Mouse (Mus musculus): ENCODE data around the gene Zfp106. TPM values are rescaled to one million over a fixed set of nuclear protein-coding genes. Genes with fewer than 3 reads are reported as not detected.

Gene Zfp106
- polyA plus RNA-seq, 1 experiment from 2014 or later, result 46.6 TPM

GRCm38 (mm10) chr2:120501136-120501918, 62.3 kb downstream of the Zfp106 start:
- no peaks in the 10 kb centered on the region for H3K9me3 ChIP-seq (replicated peaks)
- no peak overlapping the region for H3K4me2 ChIP-seq (replicated peaks)
- H3K27me3 ChIP-seq, result no peaks in the 10 kb centered on the region
- H3K9ac ChIP-seq, result no peak overlapping the region
- H3K4me1 ChIP-seq, result peaks cover 12% of the 10 kb centered on the region; the same call in 1 of the 2 replicates
- no peak for ATAC-seq (ENCODE audit: insufficient number of reproducible peaks, low FRiP score, low TSS enrichment, low read depth)
- no peak overlapping the region for H3K27ac ChIP-seq (replicated peaks)
- H3K4me3 ChIP-seq (replicated peaks), result no peak overlapping the region
- H3K36me3 ChIP-seq, result peaks cover 24% of the 10 kb centered on the region
- WGBS, result 44% methylated on average over 17 of the region's 17 CpGs

GRCm38 (mm10) chr2:120499971-120500471, 63.6 kb downstream of the Zfp106 start:
- ATAC-seq (ENCODE audit: insufficient number of reproducible peaks, low FRiP score, low TSS enrichment, low read depth), result no peak
- H3K9me3 ChIP-seq (replicated peaks), result no peaks in the 10 kb centered on the region
- no peak overlapping the region for H3K27ac ChIP-seq (replicated peaks)
- no peak overlapping the region for H3K4me2 ChIP-seq (replicated peaks)
- H3K4me3 ChIP-seq (replicated peaks), result no peak overlapping the region
- H3K9ac ChIP-seq, result no peak overlapping the region
- peaks cover 12% of the 10 kb centered on the region; the same call in 1 of the 2 replicates for H3K4me1 ChIP-seq
- no peaks in the 10 kb centered on the region for H3K27me3 ChIP-seq
- WGBS, result 58% methylated on average over 6 of the region's 6 CpGs
- H3K36me3 ChIP-seq, result peaks cover 12% of the 10 kb centered on the region; the same call in 1 of the 2 replicates

GRCm38 (mm10) chr2:120496511-120496910, 67.1 kb downstream of the Zfp106 start:
- H3K36me3 ChIP-seq, result no peaks in the 10 kb centered on the region
- H3K9ac ChIP-seq, result no peak overlapping the region
- no peak for ATAC-seq (ENCODE audit: insufficient number of reproducible peaks, low FRiP score, low TSS enrichment, low read depth)
- H3K4me2 ChIP-seq (replicated peaks), result no peak overlapping the region
- no peak overlapping the region for H3K4me3 ChIP-seq (replicated peaks)
- peaks cover 10% of the 10 kb centered on the region; the same call in 1 of the 2 replicates for H3K4me1 ChIP-seq
- WGBS, result 73% methylated on average over 3 of the region's 3 CpGs
- no peaks in the 10 kb centered on the region for H3K27me3 ChIP-seq
- no peak overlapping the region for H3K27ac ChIP-seq (replicated peaks)
- H3K9me3 ChIP-seq (replicated peaks), result no peaks in the 10 kb centered on the region

- Histone ChIP-seq H3K36me3 (no peaks in the 10 kb centered on the region), H3K9ac (no peak overlapping the region), H3K4me2 (replicated peaks) (no peak overlapping the region), H3K9me3 (replicated peaks) (no peaks in the 10 kb centered on the region), H3K4me1 (no peaks in the 10 kb centered on the region), H3K27ac (replicated peaks) (no peak overlapping the region), H3K4me3 (replicated peaks) (no peak overlapping the region), H3K27me3 (no peaks in the 10 kb centered on the region)
- ATAC-seq (ENCODE audit: insufficient number of reproducible peaks, low FRiP score, low TSS enrichment, low read depth), result no peak
- 36% methylated on average over 4 of the region's 4 CpGs for WGBS
These were observed 70.4 kb downstream of the Zfp106 start for GRCm38 (mm10) chr2:120493254-120493653.

GRCm38 (mm10) chr2:120484241-120484640, 79.4 kb downstream of the Zfp106 start:
- Histone ChIP-seq H3K36me3 (no peaks in the 10 kb centered on the region), H3K27me3 (no peaks in the 10 kb centered on the region), H3K4me1 (peaks cover 3% of the 10 kb centered on the region; the same call in 1 of the 2 replicates), H3K27ac (replicated peaks) (no peak overlapping the region), H3K4me3 (replicated peaks) (no peak overlapping the region), H3K9ac (no peak overlapping the region), H3K9me3 (replicated peaks) (no peaks in the 10 kb centered on the region), H3K4me2 (replicated peaks) (no peak overlapping the region)
- WGBS, result 81% methylated on average over 3 of the region's 3 CpGs
- ATAC-seq (ENCODE audit: insufficient number of reproducible peaks, low FRiP score, low TSS enrichment, low read depth), result no peak

GRCm38 (mm10) chr2:120482506-120483389, 80.9 kb downstream of the Zfp106 start:
- no peak overlapping the region for H3K4me3 ChIP-seq (replicated peaks)
- H3K27ac ChIP-seq (replicated peaks), result no peak overlapping the region
- no peak overlapping the region for H3K4me2 ChIP-seq (replicated peaks)
- WGBS, result 48% methylated on average over 8 of the region's 8 CpGs
- no peak overlapping the region for H3K9ac ChIP-seq
- no peaks in the 10 kb centered on the region for H3K36me3 ChIP-seq
- peaks cover 3% of the 10 kb centered on the region; the same call in 1 of the 2 replicates for H3K4me1 ChIP-seq
- no peak for ATAC-seq (ENCODE audit: insufficient number of reproducible peaks, low FRiP score, low TSS enrichment, low read depth)
- no peaks in the 10 kb centered on the region for H3K27me3 ChIP-seq
- H3K9me3 ChIP-seq (replicated peaks), result no peaks in the 10 kb centered on the region

- Histone ChIP-seq H3K36me3 (no peaks in the 10 kb centered on the region), H3K9me3 (replicated peaks) (no peaks in the 10 kb centered on the region), H3K9ac (no peak overlapping the region), H3K27ac (replicated peaks) (no peak overlapping the region), H3K4me3 (replicated peaks) (no peak overlapping the region), H3K4me2 (replicated peaks) (no peak overlapping the region), H3K27me3 (no peaks in the 10 kb centered on the region), H3K4me1 (peaks cover 3% of the 10 kb centered on the region; the same call in 1 of the 2 replicates)
- no peak for ATAC-seq (ENCODE audit: insufficient number of reproducible peaks, low FRiP score, low TSS enrichment, low read depth)
- WGBS, result 67% methylated on average over 8 of the region's 8 CpGs
These were observed 81.7 kb downstream of the Zfp106 start for GRCm38 (mm10) chr2:120481921-120482320.

- H3K27me3 ChIP-seq, result no peaks in the 10 kb centered on the region
- H3K27ac ChIP-seq (replicated peaks), result no peak overlapping the region
- H3K4me1 ChIP-seq, result peaks cover 3% of the 10 kb centered on the region; the same call in 1 of the 2 replicates
- 62% methylated on average over 3 of the region's 3 CpGs for WGBS
- no peaks in the 10 kb centered on the region for H3K36me3 ChIP-seq
- H3K4me3 ChIP-seq (replicated peaks), result no peak overlapping the region
- H3K9ac ChIP-seq, result no peak overlapping the region
- H3K9me3 ChIP-seq (replicated peaks), result no peaks in the 10 kb centered on the region
- H3K4me2 ChIP-seq (replicated peaks), result no peak overlapping the region
- no peak for ATAC-seq (ENCODE audit: insufficient number of reproducible peaks, low FRiP score, low TSS enrichment, low read depth)
These were observed 85.0 kb downstream of the Zfp106 start for GRCm38 (mm10) chr2:120478600-120478999.

- 74% methylated on average over 13 of the region's 13 CpGs for WGBS
- Histone ChIP-seq H3K9me3 (replicated peaks) (no peaks in the 10 kb centered on the region), H3K9ac (no peak overlapping the region), H3K27me3 (no peaks in the 10 kb centered on the region), H3K36me3 (no peaks in the 10 kb centered on the region), H3K4me3 (replicated peaks) (no peak overlapping the region), H3K4me1 (no peaks in the 10 kb centered on the region), H3K27ac (replicated peaks) (no peak overlapping the region), H3K4me2 (replicated peaks) (no peak overlapping the region)
- no peak for ATAC-seq (ENCODE audit: insufficient number of reproducible peaks, low FRiP score, low TSS enrichment, low read depth)
These were observed 87.2 kb downstream of the Zfp106 start for GRCm38 (mm10) chr2:120476277-120477087.

GRCm38 (mm10) chr2:120470856-120471255, 92.8 kb downstream of the Zfp106 start:
- Histone ChIP-seq H3K9me3 (replicated peaks) (no peaks in the 10 kb centered on the region), H3K9ac (no peak overlapping the region), H3K36me3 (no peaks in the 10 kb centered on the region), H3K4me3 (replicated peaks) (no peak overlapping the region), H3K27ac (replicated peaks) (no peak overlapping the region), H3K4me2 (replicated peaks) (no peak overlapping the region), H3K27me3 (no peaks in the 10 kb centered on the region), H3K4me1 (no peaks in the 10 kb centered on the region)
- WGBS, result 75% methylated on average over 4 of the region's 4 CpGs
- no peak for ATAC-seq (ENCODE audit: insufficient number of reproducible peaks, low FRiP score, low TSS enrichment, low read depth)

Measured in embryonic facial prominence, embryonic 15.5 days (tissue).